Mouse (Mus musculus) G1E-ER4 (cell line): ENCODE data around the gene Tmem253. TPM values are rescaled to one million over a fixed set of nuclear protein-coding genes. Genes with fewer than 3 reads are reported as not detected.

Source experiments
- GATA1 ChIP-seq: IDR thresholded peaks from one replicate; pipeline ENCODE4 v1.8.0; 2012; ENCODE audit warnings: low read length, inconsistent platforms
- polyA plus RNA-seq: library from polyadenylated mRNA; stranded (reverse); fragments of >175 nt; gene quantifications from 2 replicates; pipeline ENCODE4 v1.2.3, GENCODE M21; 2012

The Tmem253 gene
- polyA plus RNA-seq, 1 experiment: not detected

GRCm38 (mm10) chr14:52003981-52004495, 11.4 kb upstream of the Tmem253 start:
- no peak for TF ChIP-seq GATA1

GRCm38 (mm10) chr14:52005141-52005540, 10.3 kb upstream of the Tmem253 start:
- TF ChIP-seq GATA1: no peak

- no peak for TF ChIP-seq GATA1
Observed at GRCm38 (mm10) chr14:52005616-52006015, 9.8 kb upstream of the Tmem253 start.

- TF ChIP-seq GATA1: no peak
Observed at GRCm38 (mm10) chr14:52006241-52006640, 9.2 kb upstream of the Tmem253 start.

- TF ChIP-seq GATA1: no peak
Observed at GRCm38 (mm10) chr14:52006771-52007170, 8.7 kb upstream of the Tmem253 start.

- no peak for TF ChIP-seq GATA1
Observed at GRCm38 (mm10) chr14:52008321-52009203, 6.9 kb upstream of the Tmem253 start.

- TF ChIP-seq GATA1: no peak
Observed at GRCm38 (mm10) chr14:52009361-52009760, 6.1 kb upstream of the Tmem253 start.

- no peak for TF ChIP-seq GATA1
Observed at GRCm38 (mm10) chr14:52009841-52010240, 5.6 kb upstream of the Tmem253 start.

- no peak for TF ChIP-seq GATA1
Observed at GRCm38 (mm10) chr14:52010446-52011111, 4.9 kb upstream of the Tmem253 start.

GRCm38 (mm10) chr14:52011683-52012082, 3.8 kb upstream of the Tmem253 start:
- no peak for TF ChIP-seq GATA1

- TF ChIP-seq GATA1: no peak
Observed at GRCm38 (mm10) chr14:52012085-52012484, 3.4 kb upstream of the Tmem253 start.

- TF ChIP-seq GATA1: no peak
Observed at GRCm38 (mm10) chr14:52012553-52012952, 2.9 kb upstream of the Tmem253 start.

- no peak for TF ChIP-seq GATA1
Observed at GRCm38 (mm10) chr14:52013021-52013610, 2.3 kb upstream of the Tmem253 start.

- TF ChIP-seq GATA1: no peak
Observed at GRCm38 (mm10) chr14:52013771-52014219, 1.7 kb upstream of the Tmem253 start.

- no peak for TF ChIP-seq GATA1
Observed at GRCm38 (mm10) chr14:52014271-52014760, 1.1 kb upstream of the Tmem253 start.
